Mouse (Mus musculus): ENCODE results near the gene Cygb.
"Not testable (repeated sequence)": the region's sequence is repeated elsewhere in the genome, so short reads cannot be mapped to it uniquely, and the experiment has no call there.

The Cygb gene

GRCm38 (mm10) chr11:116654255-116654821, at the start of gene Cygb:
Cygb (minus strand) TSS chr11:116654313.
- in situ Hi-C loops (cut with MseI, MboI) = no loop called here

- in situ Hi-C loops (cut with MseI, MboI) = no loop called here
Observed at GRCm38 (mm10) chr11:116701377-116701841, 47.3 kb upstream of the Cygb start.

GRCm38 (mm10) chr11:116697521-116697920, 43.4 kb upstream of the Cygb start:
- in situ Hi-C loops (cut with MseI, MboI) = no loop called here

GRCm38 (mm10) chr11:116696426-116696825, 42.3 kb upstream of the Cygb start:
- in situ Hi-C loops (cut with MseI, MboI) = no loop called here

GRCm38 (mm10) chr11:116695194-116695880, 41.2 kb upstream of the Cygb start:
- in situ Hi-C loops (cut with MseI, MboI) = no loop called here

- in situ Hi-C loops (cut with MseI, MboI) = no loop called here
Observed at GRCm38 (mm10) chr11:116694250-116695193, 40.4 kb upstream of the Cygb start.

GRCm38 (mm10) chr11:116693899-116694249, 39.8 kb upstream of the Cygb start:
- in situ Hi-C loops (cut with MseI, MboI) = no loop called here

GRCm38 (mm10) chr11:116690701-116691575, 36.8 kb upstream of the Cygb start:
- in situ Hi-C loops (cut with MseI, MboI) = no loop called here

- in situ Hi-C loops (cut with MseI, MboI) = no loop called here
Observed at GRCm38 (mm10) chr11:116689622-116690021, 35.5 kb upstream of the Cygb start.

- in situ Hi-C loops (cut with MseI, MboI) = no loop called here
Observed at GRCm38 (mm10) chr11:116687897-116688296, 33.8 kb upstream of the Cygb start.

- in situ Hi-C loops (cut with MseI, MboI) = no loop called here
Observed at GRCm38 (mm10) chr11:116685729-116686128, 31.6 kb upstream of the Cygb start.

GRCm38 (mm10) chr11:116683777-116684176, 29.7 kb upstream of the Cygb start:
- in situ Hi-C loops (cut with MseI, MboI) = no loop called here

GRCm38 (mm10) chr11:116682501-116683144, 28.5 kb upstream of the Cygb start:
- in situ Hi-C loops (cut with MseI, MboI) = no loop called here

GRCm38 (mm10) chr11:116681147-116681546, 27.0 kb upstream of the Cygb start:
- in situ Hi-C loops (cut with MseI, MboI) = no loop called here

- in situ Hi-C loops (cut with MseI, MboI) = no loop called here
Observed at GRCm38 (mm10) chr11:116680321-116681091, 26.4 kb upstream of the Cygb start.

- in situ Hi-C loops (cut with MseI, MboI) = no loop called here
Observed at GRCm38 (mm10) chr11:116679148-116679547, 25.0 kb upstream of the Cygb start.

GRCm38 (mm10) chr11:116677711-116678441, 23.8 kb upstream of the Cygb start:
- in situ Hi-C loops (cut with MseI, MboI) = no loop called here

- in situ Hi-C loops (cut with MseI, MboI) = no loop called here
Observed at GRCm38 (mm10) chr11:116676175-116676976, 22.3 kb upstream of the Cygb start.

- in situ Hi-C loops (cut with MseI, MboI) = not testable (repeated sequence)
Observed at GRCm38 (mm10) chr11:116675429-116675828, 21.3 kb upstream of the Cygb start.

All from mouse trophoblast stem cell (cell line).